9 mouse cellular contexts compared by ENCODE assay signal in the genomic region with DNA sequence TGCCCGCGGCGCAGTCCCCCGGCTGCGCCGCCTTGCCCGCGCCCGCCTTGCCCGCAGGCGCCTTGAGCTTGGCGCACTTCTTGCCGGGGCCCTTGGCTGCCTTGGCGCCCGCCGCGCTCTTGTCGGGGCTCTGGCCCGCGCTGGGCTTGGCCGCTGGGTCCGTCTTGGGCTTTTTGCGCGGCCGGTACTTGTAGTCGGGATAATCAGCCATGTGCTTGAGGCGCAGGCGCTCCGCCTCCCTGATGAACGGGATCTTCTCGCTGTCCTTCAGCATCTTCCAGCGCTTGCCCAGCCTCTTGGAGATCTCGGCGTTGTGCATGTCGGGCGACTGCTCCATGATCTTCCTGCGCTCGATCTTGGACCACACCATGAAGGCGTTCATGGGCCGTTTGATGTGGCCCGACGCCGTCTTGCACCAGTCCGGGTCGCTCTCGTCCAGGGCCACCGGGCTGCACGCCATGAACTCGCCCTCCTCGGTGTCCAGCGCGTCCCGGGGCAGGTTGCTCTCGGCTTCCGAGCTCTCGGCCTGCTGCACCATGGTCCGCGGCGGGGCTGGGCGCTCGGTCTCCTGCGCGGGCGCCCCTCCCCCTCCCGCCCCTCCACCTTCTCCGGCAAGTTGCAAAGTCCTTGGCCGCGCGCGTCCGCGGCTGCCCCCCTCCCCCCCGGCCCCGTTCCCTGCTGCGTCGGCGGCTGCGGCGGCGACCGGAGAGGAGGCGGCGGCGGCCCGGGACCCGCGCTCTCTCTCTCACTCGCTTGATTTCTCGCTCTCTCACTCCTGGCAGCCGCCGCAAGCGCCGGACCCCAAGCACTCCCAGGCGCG. TPM values are rescaled to one million over a fixed set of nuclear protein-coding genes. Genes with fewer than 3 reads are reported as not detected.
DNase-seq lines count a peak whose midpoint lies in the region; ATAC-seq and TF ChIP-seq lines count a peak whose summit lies in the region.
"Had no signal": no experiment of that assay in that cellular context is flagged by ENCODE, and none has a peak within 500 bp of the region (broad histone marks: within the 10 kb centered on the region; RNA-seq: fewer than 3 reads in every experiment).

A gene (minus strand): TSS at position 704 of the 820 bp plus-strand sequence.

- no peak for TF ChIP-seq POLR2A in liver, adult 2 months (IDR thresholded peaks at IDR 0.05; ENCODE audit: extremely low read depth, insufficient read depth, low read length)

- ATAC-seq in neural tube, embryonic 15.5 days (ENCODE audit: low FRiP score), result peak; percentile 21
- no peak for ATAC-seq in megakaryocyte-erythroid progenitor cell, adult 5-6 weeks (replicated peaks; ENCODE audit: low FRiP score, low TSS enrichment, poor library complexity, severe bottlenecking)

- peak; percentile 79 for DNase-seq in embryo, embryonic 10 days (ENCODE audit: low spot score)
- DNase-seq in embryo, embryonic 9.5 days (ENCODE audit: extremely low spot score), result no peak
- peak; percentile 71 to 73 for DNase-seq in cerebellum, postnatal 14 days
- DNase-seq in gastrocnemius, postnatal 36 days, result peak; percentile 13 to 23
- DNase-seq in kidney, postnatal 10 days, result peak; percentile 69
- DNase-seq in liver, adult 2 months (ENCODE audit: extremely low read depth, low read depth, low spot score), result no peak

- H3K4me2 ChIP-seq in neural tube, embryonic 15.5 days, result peak within 1 kb of the TSS; percentile 70

- peak within 1 kb of the TSS; percentile 33; the same call in 1 of the 2 replicates for H3K4me3 ChIP-seq in liver, adult 2 months (ENCODE audit: insufficient read depth, low read depth, low read length)
- peak within 1 kb of the TSS; percentile 96 for H3K4me3 ChIP-seq in neural tube, embryonic 15.5 days (replicated peaks)

- H3K9me3 ChIP-seq in neural tube, embryonic 15.5 days (replicated peaks), result no peaks in the 10 kb centered on the region

- H3K4me1 ChIP-seq in liver, adult 2 months (ENCODE audit: control insufficient read depth, insufficient read depth, low read length), result no peaks in the 10 kb centered on the region; the same call in 1 of the 2 replicates
- peaks cover 5% of the 10 kb centered on the region for H3K4me1 ChIP-seq in neural tube, embryonic 15.5 days

- H3K36me3 ChIP-seq in liver, adult 2 months (ENCODE audit: control insufficient read depth, insufficient read depth, low read length), result no peaks in the 10 kb centered on the region
- H3K36me3 ChIP-seq in neural tube, embryonic 15.5 days, result no peaks in the 10 kb centered on the region

- H3K27me3 ChIP-seq in liver, adult 2 months (ENCODE audit: control insufficient read depth, insufficient read depth, low read length), result peaks cover 17% of the 10 kb centered on the region
- no peaks in the 10 kb centered on the region for H3K27me3 ChIP-seq in neural tube, embryonic 15.5 days (replicated peaks)
- H3K27me3 ChIP-seq: CH12.LX had no signal

- no peak within 1 kb of the TSS for H3K27ac ChIP-seq in liver, adult 2 months (replicated peaks; ENCODE audit: insufficient read depth, low read depth, low read length)
- peak within 1 kb of the TSS; percentile 99 for H3K27ac ChIP-seq in neural tube, embryonic 15.5 days (replicated peaks)

- TF ChIP-seq CTCF in liver, adult 2 months (IDR thresholded peaks at IDR 0.05; ENCODE audit: low read depth, low read length), result no peak

- no peaks in the 10 kb centered on the region for H3K79me2 ChIP-seq in liver, adult 2 months (ENCODE audit: control insufficient read depth, insufficient read depth, low read length)

- intact Hi-C loops in gastrocnemius, postnatal 36 days (cut with DNase I), result no loop called here

- H3K9ac ChIP-seq in liver, adult 2 months (ENCODE audit: low read depth, low read length), result no peak within 1 kb of the TSS
- H3K9ac ChIP-seq in neural tube, embryonic 15.5 days (replicated peaks), result peak within 1 kb of the TSS; percentile 94

- 2% methylated on average over 91 of the region's 95 CpGs for WGBS in liver, adult 2 months
- WGBS in neural tube, embryonic 15.5 days, result under 1% methylated on average over 91 of the region's 95 CpGs

RNA-seq across cellular contexts. Expression of the gene that starts here (rescaled TPM):
- under 1 TPM; 0.10 to 0.13 TPM for total RNA-seq in gastrocnemius, postnatal 36 days (2021)
- 0.07 TPM in 1 of 2 replicates, not detected in the other for total RNA-seq in liver, adult 2 months (2014; rRNA removed)
- polyA plus RNA-seq in liver, adult 2 months (2012; rRNA removed), result 0.01 TPM in 1 of 2 replicates, not detected in the other
- polyA plus RNA-seq in neural tube, embryonic 15.5 days (2015; fragmentation: Nextera tagmentation; extraction: Ambion mirVana), result 156 and 197 TPM in 2 replicates
- not detected in 2 replicates for total RNA-seq in megakaryocyte-erythroid progenitor cell, adult 5-6 weeks (2014; fragmentation: Nextera tagmentation)
- total RNA-seq in megakaryocyte-erythroid progenitor cell, adult 5-6 weeks (2017), result not detected in 2 replicates
- total RNA-seq: CH12.LX had no signal

Comparison
In these comparisons a context has a peak if more than half of its experiments do, and no peak if none do; other contexts are left out.
1. RNA of the gene that starts here (polyA plus RNA-seq): 156 to 197 TPM in neural tube, embryonic 15.5 days; 0.01 TPM in liver, adult 2 months; every median in the first group is over 100 times any median in the second.
2. DNase-seq: peak in embryo, embryonic 10 days (single experiment), cerebellum, postnatal 14 days (2 of 2) and kidney, postnatal 10 days (single experiment); none in embryo, embryonic 9.5 days (single experiment) and liver, adult 2 months (single experiment).
3. Peak in DNase-seq in gastrocnemius, postnatal 36 days; RNA of the gene not detected or under 1 TPM.